Mouse (Mus musculus) heart, postnatal 0 days (tissue): Measurements from ENCODE around the gene Actn2.

Source experiments
- CTCF ChIP-seq: IDR thresholded peaks from 2 replicates; pipeline ENCODE4 v1.5.1; 2016; ENCODE audit warnings: antibody characterized with exemption, control low read depth, low read depth
- EP300 ChIP-seq: IDR thresholded peaks from 2 replicates; pipeline ENCODE4 v1.6.1; 2016; ENCODE audit warnings: antibody characterized with exemption, low read depth

- TF ChIP-seq CTCF (no peak), EP300 (peak; percentile 63; the same call in 1 of the 2 replicates)
Observed at GRCm38 (mm10) chr13:12293810-12294209, 46.8 kb downstream of the Actn2 start.
